Mouse (Mus musculus): ENCODE results near the gene Camk2n1.

GRCm38 (mm10) chr4:138491088-138491487 lies 37.0 kb downstream of the Camk2n1 start:
- no peak for TF ChIP-seq POLR2A (IDR thresholded peaks at IDR 0.05; ENCODE audit: borderline replicate concordance, low read depth, low read length)
- no peak for TF ChIP-seq CTCF (IDR thresholded peaks at IDR 0.05; ENCODE audit: low read depth, low read length)

Data from bone marrow macrophage, adult 2 months (primary cell).